Mouse (Mus musculus) NIH3T3 (cell line): ENCODE data around the gene Msrb3.
"Not testable (repeated sequence)": the region's sequence is repeated elsewhere in the genome, so short reads cannot be mapped to it uniquely, and the experiment has no call there.

ENCODE experiments used
- DNase-seq: peaks from one replicate; pipeline ENCODE4 v3.0.0-alpha.2; 2012; ENCODE audit warnings: low read depth

Msrb3 gene

DNA sequence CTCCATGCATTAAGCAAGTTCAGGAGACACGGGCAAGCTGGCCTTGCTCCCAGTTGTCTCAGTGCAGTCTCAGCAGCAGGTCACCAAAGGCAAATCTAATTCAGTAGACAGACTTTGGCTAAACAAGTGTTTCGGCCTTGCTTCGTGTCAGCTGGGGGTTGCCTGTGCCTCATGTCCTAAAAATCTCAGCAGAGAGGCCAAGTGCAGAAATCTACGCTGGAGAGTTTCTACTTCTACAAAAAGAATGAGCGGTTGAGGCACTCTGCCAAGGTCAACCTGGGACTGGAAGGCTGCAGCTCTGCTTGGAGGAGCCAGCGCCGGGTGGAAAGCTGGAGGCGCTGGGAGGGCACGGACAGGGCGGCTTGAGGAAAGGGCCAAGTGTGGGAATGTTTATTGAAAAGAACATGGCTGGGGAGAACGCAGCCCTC lies 147.6 kb downstream of the Msrb3 start:
- peak; percentile 96 for DNase-seq

DNA sequence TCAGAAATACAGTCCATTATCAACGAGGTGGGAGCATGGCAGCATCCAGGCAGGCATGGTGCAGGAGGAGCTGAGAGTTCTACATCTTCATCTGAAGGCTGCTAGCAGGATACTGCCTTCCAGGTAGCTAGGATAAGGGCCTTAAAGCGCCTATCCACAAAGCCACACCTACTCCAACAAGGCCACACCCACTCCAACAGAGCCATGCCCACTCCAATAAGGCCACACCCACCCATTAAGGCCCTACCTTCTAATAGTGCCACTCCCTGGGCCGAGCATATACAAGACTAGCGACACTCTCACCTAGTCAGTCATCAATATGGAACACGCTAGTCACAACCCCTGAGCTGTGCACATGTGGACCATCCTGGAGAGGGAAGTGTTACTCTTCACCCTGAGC lies 149.3 kb downstream of the Msrb3 start:
- DNase-seq: not testable (repeated sequence)

DNA sequence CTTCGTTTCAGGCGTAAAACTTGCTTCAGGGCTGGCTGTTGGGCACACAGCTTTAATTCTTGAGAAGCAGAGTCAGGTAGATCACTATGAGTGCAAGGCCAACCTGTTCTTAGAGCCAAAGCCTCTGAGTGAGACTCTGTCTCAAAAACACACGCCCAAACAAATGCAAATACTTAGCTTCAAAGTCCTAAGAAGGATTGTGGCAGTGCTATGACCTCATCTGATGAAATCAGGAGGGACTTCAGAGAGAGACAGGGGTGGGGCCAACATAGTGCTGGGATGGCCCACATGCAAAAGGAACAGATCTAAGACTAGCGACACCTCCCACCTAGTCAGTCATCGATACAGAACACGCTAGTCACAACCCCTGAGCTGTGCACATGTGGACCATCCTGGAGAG lies 150.7 kb downstream of the Msrb3 start:
- DNase-seq: no peak

DNA sequence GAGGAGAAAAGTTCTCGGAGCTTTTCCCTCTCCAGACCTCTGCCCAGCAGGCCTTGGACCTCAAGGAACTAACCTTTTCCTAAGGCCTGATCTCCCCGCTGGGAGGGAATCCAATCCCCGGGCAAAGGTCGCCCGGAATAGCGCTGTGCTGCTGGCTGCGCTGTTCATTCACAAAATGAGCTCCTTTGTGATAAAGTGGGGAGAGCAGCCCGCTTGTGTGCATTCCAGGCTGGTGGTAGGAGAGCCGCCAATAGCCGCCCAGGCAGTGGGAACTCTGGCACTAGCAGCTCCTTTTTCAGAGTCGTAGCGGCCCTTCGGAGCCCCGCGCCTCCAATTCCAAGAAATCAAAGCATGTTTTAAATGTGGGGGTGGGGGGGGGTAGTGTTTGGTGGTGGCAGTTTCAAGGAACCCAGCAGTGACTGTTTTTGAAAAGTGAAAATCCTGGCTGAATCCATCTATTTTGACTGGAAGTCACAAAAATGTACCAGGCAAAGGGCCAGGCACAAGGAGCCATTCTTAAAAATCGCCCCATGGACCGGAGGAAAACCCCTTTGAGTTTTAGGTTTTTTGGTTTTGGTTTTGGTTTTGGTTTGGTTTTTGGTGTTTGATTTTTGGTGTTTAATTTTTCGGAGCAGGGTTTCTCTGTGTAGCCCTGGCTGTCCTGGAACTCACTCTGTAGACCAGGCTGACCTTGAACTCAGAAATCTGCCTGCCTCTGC lies 153.6 kb downstream of the Msrb3 start:
- DNase-seq: peak; percentile 86

DNA sequence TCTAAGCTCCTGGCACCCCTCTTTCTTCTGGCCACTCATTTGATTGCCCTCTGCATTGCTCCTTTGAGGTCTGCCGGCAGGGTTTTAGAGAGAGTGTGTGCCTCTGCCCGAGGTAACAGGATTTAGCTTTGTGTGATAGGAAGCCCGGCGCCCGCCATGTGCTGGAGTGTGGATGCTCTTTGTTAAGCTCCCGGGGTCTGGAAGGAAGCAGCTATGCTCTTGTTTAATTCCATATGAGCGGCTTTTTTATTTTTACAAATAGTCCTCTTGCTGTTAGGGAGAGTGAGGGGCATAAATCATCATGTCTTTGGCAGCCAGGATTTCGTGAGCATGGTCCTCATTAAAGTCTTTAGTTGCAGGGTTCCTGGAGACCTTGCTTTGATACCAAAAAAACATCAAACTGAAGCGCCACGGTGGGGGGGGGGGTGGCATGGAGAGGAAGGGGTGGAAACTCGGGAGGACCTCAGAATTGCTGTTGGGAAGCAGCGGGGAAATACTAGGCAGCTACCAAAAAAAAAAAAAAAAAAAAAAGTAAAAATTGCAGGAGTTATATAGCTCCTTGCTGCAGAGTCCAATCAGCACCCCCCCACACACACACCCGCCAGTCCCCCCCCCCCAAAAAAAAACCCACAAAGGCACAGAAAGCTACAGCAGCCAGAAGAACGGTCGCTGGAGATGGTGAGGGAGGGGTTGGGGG lies 154.3 kb downstream of the Msrb3 start:
- peak; percentile 64 for DNase-seq

DNA sequence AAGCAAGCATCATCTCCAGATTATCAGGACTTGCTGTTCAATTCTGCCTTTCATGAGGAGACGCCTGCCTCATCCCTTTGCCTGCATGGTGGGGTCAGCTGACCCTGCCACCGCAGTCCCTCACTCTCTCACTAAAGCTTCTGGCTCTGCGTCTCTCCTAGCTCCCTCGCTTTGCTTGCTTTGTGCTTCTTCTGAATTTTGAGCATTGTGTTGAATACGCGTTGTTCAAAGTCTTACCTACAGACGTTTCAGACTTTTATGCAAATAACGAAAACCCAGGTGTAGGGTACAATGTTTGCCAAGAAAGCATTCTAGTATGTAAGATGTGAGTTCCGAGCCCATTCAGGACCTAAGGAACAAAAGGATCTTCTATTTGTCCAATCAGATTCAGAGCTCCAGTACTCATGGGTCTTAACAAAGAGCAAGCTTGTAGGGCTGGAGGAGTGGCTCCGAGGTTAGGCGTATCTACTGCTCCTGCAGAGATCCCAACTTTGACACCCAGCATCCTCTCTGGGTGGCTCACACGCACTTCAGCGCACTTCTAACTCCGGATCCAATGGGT lies 162.3 kb downstream of the Msrb3 start:
- no peak for DNase-seq

DNA sequence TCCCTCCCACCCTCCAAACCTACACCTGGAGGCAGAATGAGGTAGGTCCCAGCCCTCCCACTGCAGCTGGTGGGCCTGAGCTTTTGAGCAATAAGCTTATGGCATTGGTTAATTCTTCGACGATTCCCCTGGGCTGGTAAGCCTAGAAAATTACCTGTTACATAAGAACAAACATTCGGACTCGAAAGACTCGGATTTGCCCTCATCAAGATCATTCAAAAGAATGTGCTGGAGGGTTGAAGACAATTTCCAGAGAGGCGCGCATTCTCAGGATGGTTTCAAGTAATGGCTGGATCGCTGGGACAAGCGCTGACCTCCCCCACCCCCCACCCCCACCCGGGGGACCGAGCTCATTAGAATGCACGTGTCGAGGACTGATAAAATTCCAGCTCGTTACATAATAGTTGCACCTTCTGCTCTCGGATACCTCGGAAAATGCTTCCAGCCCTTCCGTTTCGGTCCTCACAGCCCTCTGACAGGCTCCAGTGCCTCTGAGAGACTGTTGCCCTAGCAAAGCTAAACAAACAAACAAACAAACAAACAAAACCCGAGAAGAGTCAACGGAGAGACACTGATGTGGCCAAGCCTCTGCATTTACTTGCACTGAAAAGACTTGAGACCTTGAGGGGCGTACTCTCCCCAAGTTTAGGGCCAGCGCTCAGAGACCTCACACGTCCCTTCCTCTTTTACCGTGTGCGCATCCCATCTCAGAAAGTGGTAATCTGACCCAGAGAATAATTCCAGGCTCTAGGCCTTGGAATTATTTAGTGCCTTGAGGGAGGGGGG lies 163.0 kb downstream of the Msrb3 start:
- no peak for DNase-seq

DNA sequence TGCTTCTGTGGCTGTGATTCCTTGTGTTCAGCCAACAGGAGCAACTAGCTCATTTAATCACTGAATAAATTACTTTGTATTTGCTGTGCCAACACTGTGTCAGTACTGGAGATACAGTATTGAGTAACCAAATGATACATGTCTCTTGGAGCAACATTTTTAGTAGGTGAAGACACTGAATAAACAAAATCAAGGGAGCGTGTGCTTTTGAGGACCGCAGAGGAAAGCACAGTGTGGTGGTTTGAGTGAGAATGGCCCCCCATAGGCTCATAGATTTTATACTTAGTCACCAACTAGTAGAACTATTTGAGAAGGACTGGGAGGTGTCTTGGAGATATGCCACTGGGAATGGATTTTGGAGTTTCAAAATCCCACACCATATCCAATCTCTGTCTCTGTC lies 164.5 kb downstream of the Msrb3 start:
- no peak for DNase-seq
